Mouse (Mus musculus): ENCODE results near the gene Myo16.

Gene Myo16

DNA sequence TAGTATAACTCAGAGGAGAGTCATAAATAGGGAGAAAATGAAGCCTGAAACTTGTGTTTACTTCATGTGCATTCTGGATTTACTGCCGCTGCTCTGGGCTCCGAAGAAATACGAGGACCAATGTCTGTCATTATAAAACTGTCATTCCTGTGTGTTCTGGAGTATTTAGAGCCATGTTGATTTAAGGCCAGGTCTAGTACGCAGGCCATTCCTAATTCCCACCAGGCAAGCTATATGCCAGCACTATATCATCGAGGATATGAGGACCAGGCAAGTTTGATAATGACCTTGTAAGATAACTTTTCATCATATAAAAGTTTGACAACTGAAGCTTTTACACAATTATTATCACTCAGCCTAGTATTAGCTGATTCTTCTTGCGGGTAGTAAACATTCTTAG, 153.6 kb downstream of the Myo16 start:
- no peak for DNase-seq

DNA sequence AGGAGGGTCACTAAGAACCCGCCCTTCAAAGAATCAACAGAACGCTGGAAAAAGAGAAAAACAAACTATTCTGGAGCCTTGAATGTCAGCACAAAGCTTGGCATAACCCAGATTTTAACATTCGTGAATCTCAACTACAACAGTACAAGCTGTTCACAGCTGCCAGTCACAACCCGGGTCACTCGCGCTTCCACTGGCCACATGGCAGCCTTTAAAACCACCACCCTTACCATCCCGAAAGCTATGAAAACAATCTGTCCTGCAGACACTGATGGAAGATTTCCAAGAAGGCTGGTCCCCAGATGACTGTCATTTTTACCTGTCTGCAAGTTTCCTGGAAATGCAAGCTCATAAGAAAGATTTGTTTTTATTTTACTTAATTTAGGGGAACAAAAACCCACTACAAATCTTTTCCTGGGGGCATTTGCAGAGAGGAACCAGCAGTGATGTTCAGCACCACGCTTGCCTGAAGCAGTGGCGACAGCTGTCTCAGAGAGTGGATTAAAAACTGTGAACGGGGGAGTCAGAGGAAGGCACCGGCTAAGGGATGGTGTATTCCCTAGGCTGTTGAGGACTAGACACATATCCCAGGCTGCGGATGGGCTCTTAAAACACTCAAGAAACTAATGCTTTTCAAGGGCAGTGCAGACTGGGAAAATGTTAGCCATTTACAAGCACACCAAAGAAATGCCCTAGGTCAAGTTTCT, 154.2 kb downstream of the Myo16 start:
- peak; percentile 16 for DNase-seq

DNA sequence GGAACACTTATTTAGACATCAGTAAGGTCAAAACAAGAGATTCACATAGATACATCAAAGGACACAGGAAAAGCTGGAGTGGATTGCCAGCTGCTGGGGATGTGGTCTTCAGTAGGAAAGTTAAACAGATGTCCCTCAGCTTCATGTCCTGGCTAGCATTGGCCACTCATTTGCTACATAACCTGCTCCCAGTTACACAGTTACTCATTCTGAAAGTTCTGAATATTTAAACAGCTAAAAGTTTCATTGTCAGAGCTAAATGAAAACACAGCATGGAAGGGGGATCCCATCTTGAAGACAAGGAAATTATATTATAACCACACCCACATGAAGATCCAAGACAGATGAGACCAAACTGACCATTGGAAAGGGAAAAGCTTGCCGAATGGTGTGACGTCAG, 156.8 kb downstream of the Myo16 start:
- no peak for DNase-seq

DNA sequence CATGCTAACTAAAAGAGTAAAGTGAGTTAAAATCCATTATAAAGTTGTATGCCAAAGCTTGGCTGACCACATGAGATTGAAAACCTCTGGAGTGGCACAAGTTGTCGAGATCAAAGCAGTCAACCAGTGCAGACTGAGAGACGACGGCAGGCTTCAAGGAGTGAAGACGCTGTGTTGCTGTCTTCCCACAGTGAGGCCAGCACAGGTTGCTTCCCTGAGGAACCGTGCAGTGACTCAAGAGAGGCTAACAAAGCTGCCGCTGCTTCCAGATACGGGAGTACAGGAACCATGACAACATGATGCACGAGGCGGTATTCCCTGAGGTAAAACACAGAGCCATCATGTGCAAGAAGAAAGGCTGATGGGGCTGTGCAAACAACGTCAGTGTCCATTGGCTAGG, 158.6 kb downstream of the Myo16 start:
- no peak for DNase-seq

DNA sequence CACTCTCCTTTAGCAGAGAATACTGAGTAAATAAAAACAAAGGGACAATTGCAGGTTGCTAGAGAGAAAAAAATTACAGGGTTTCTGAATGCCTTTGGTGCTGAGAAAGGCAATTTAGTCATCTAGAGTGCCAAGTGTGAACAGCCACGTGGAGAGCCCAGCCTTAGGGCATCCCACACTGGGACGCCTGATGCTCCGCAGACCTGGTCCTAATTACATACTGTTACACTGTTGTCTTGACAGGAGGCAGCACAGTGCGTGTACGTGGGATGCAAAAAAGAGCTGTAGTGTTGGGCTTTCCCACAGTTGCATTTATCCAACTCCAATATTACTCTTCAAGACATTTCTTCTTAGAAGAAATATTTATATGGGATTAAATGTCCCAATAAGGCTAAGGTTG, 162.5 kb downstream of the Myo16 start:
- no peak for DNase-seq

DNA sequence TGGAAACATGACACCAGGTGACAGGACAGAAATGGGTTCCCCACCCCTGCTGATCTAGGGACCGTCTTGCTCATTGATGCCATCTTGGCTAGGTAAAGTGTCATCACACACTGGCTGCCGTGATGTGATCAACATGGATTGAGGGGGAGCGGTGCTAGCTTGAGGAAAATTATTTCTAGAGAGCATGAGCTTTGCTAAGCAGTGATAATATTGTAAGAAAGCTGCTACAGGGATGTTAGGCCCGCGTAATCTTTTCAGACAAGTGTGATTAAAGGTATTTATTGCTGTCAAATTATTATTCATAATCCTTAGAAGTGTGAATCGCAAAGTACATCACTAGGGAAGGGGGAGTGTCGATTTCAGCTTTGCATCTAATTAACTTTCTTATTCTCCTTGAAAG, 164.4 kb downstream of the Myo16 start:
- DNase-seq: no peak

DNA sequence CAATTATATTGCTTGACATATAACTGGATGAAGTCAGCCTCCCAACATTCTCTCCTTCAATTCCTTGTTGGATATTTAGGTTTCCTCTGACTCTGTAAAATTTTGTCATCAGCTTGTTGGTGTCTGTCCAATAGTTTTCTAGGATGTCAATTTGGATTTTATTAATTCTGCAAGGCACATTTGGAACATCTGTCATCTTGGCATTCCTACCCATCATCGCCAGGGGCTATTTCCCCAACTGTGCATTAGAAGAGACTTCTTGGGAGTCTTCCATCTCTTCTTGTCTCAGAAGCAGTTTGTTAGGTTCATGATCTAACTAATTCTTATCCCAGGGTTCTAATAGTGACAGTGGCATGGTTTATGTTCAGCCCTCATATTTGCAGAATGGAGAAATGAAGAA, 196.7 kb downstream of the Myo16 start:
- DNase-seq: no peak

DNA sequence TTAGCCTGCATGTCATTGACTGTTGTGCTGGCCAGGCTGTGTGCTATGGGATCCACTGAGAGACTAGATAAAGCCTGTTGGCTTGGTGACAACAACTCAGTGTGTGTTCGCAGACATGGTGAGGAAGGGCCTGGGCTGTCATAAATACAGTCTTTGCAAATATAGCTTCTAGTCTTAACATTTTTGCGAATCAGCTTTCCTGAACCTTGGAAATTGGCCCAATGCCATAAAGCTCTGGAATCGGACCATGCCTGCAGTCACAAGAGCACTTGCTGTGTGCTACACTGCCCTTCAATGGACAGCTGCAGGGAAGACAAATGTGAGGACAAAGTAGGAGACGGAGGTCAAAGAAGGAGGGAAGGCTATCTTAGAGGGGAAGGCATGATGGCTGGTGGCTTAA, 205.0 kb downstream of the Myo16 start:
- DNase-seq: no peak

DNA sequence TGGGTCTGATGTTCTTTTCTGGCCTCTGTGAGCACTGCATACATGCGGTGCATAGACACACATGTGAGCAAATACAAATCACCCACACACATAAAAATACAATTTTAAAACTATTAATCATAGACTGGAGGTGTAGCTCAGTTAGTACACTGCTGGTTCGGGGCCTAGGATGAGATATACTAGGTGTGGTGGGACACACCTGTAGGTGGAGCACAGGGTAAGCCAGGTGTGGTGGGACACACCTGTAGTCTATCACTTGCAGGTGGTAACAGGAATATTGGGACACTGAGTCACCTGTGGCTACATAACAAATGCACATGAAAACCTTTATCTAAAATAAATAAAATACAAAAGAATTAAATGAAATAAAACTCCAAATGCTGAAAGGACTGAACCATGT, 209.2 kb downstream of the Myo16 start:
- no peak for DNase-seq

DNA sequence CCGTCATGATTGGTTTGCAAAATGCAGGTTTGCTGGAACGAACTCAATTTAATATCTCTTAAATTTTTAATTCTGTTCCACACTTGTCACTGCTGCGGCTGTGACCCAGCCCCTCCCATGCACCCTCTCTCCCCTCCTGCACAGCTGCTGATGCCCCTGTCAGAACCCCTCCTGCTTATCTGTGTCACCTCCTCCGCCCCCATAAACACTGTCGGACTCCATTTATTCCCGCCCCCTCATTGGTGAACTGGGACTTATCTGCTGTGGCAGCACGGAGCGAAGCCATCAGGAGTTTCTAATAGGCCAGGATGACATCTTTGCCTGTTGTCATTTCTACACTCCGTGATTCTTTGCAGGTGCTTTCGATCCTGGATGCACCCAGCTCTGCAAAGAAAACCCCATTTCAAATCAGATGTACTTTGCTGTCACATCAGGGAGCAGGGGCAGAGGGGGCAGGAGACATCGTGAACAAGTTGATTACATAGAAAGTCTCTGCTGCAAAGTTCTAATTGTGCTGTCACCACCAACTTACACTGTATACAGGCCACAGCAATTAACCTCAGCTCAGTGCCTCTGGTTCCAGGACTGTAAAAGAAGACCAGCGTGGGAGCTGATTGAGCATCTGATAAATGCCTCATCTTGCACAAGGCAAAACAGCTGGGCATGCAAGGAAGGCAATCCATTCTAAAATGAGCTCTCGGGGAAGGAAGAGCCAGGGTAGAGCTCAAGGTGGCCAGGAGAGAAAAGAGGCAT, 210.1 kb downstream of the Myo16 start:
- DNase-seq: no peak

DNA sequence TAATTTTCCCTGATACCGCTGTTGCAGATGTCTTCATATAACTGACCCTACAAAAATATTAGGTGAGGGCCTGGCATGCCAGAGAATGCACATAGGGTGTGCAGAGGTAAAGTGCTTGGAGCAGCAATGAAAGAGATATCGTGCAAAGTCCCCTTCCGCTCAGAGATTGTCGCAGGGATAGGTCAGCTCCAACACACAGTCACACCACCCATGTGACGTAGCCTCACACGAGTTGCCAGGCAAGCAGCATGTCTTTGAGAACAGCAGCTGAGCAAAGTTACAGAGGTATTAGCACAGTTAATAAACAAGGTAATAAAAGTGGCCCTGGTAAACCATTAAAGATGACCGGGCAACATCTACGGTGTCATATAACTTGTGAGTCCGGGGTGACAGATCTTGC, 212.4 kb downstream of the Myo16 start:
- DNase-seq: no peak

DNA sequence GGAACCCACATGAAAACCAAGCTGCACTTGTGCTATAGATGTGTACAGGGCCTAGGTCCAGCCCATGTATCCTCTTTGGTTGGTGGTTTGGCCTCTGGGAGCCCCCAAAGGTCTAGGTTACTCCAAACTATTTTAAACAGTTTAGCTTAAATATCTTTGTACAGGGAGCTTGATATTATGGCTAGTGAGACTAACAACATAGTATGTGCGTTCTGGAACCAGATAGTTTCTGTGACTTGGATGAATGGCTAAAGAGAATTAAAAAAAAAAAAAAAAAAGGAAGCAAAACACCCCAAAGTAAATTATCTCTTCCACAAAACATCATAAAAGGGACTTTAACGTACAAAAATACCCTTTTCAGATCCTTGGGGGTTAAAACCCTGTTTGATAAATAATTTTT, 218.9 kb downstream of the Myo16 start:
- DNase-seq: no peak

DNA sequence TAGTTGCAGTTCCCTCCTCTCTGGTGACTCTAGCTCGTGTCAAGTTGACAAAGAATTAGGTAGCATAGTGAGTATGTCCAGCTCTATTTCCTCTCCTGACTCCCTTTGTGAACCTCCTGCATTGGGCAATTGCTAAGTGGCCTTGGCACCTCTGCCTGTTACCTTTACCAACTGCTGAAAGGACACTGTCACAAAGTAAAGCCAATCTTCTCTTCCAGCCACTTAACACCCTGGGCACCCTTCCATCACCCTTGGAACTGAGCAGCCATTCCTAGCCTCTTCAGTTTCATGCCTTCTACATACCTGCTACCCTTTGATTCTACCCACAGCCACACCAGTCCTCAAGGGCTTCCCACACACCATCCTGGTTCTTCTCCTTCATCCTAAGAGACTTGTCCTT, 233.4 kb downstream of the Myo16 start:
- no peak for DNase-seq

DNA sequence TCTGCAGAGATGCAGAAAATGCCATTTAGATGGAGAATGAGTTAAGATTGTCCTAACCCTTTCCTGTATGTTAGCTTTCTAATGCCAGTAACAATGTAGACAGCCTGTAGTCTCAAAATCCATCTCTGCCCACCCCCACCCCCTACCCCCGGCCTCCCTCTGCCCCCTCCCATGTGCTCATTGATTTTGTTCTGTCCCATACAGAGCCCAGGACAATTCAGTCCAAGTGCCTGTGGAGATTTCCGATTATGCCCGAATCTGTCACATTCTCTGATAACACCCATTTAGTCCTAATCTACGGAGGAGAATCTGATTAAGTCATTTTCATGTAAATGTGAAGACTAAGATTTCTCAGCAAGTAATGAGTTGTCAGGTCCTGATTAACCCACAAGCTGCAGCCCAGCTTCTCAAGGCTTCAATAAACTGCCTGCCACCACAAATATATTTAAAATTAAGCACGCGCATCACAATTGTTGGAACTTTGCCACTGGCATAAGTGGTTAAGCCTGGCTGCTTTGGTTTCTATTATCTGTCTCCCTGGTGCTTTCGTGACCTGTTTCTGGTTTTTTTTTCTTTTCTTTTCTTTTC, 237.5 kb downstream of the Myo16 start:
- no peak for DNase-seq

DNA sequence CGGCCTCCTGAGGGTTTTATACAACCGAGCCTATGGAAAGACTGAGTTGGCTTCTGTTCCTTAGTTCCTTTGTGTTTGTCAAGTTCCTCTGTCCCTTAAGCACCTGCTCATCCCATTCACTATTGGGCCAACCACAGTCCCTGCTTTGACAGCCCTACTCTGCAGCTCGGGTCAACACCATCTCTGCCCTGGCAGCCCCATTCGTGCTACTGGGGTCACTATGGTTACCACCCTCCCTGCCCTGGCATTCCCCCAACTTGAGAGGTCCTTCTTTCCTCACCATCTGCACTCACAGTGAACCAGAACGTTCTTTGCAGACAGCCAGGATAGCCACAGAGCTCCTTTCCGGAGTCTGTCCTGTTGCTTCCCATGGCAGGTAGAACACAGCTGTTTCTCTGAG, 238.2 kb downstream of the Myo16 start:
- no peak for DNase-seq

DNA sequence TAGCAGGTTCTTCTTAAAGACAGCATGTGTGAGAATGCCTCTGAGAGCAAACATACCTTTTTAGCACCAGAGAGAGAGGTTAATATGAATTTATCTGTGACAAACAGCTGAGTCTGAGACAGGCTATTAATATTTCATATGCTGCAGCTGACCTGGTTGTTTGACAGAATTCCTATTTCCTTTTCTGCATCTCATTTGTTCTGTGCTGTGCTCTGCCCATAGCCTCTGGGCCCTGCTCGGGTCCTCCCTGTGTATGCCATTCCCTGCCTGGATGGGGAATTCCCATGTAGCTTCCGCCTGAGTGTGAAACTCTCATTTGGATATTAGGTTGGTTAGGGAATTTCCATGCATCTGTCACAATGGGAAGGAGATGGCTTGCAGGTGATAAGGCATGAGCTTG, 240.8 kb downstream of the Myo16 start:
- DNase-seq: no peak

DNA sequence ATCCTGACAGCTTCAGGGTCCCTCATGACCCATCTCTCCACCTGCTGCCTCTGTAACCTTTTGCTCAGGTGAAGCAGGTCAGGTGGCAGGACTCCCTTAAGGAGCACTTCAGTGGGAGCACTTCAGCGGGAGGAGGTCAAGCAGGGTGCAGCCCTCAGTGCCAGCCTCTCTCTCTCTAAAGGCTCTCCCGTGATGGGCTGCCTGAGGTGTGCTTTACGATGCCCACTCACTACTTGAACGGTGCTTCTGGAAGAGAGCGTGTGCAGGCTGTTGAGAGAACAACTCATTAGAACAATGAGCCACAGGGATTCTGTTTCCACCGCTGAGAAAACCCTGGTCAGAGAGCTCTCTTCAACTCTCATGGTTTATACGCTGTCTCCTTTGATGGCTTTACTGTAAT, 241.4 kb downstream of the Myo16 start:
- DNase-seq: no peak

DNA sequence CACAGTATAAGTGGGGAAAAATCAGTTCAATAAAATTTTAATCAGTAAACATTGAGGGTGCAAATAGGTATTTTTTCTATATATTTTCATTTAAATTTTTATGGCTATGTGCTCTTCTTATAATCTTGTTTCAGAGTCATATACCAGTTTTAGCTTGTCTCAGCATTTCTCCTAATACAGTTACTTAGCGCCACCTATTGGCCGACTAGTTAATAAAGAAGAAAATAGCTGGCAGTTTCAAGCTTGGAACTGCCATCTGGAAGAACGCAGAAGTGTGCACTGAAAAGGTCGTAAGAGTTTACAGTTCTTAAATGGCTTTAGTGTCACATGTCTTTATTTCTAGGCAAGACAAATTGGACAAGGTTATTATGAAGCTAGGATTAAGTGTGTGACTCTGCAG, 248.9 kb downstream of the Myo16 start:
- peak; percentile 26 for DNase-seq

DNA sequence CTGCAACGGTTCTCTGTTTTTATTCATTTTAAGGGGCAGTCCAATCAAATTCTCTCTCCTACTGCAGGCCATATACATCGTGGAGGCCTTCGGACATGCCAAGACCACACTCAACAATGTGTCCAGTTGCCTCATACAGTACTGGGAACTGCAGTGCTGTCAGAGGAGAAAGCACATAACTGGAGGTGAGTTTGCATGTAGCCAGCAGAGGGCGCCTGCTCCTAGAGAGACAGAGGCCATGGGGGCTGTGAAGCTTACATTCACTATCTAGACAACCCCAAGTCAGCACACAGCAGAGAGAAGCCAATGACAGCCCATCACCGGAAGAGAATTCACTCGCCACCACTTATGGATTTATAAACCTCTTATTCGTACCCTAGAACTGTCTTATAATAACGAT, 251.8 kb downstream of the Myo16 start:
- DNase-seq: peak; percentile 71

DNA sequence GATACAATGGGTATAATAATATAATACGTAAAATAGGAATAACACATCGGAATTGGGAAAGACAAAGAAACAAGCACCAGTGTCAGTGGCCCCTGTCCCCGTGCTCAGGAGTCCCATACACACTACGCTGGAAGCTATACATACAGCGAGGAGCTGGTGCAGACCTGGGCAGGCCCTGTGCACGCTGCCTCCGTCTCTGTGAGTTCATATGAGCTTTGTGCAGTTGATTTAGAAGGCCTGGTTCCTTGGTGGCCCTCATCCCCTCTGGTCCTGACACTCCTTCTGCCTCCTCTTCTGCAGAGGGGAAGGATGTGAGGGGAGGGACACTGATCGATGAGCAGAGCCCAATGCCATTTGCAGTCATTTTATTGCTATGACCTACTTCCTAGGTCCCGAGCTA, 255.3 kb downstream of the Myo16 start:
- no peak for DNase-seq

DNA sequence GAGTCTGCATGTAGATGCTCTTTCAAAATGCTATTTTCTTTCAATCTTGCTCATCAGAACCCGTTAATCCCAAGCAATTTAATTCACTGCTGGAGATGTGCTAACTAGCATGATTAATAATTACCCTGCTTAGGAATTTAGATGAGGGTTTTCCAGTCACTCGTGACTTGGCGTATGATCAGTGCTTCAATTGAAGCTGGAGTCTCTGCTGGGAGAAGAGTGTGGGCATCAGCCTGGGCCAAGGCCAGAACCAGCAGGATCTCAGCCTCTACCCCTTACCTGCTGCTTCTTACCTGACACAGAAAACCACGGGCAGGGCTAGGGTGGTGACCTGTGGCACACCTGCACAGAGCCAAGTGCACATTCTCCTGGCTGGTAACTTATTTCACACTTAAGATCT, 257.8 kb downstream of the Myo16 start:
- DNase-seq: no peak

DNA sequence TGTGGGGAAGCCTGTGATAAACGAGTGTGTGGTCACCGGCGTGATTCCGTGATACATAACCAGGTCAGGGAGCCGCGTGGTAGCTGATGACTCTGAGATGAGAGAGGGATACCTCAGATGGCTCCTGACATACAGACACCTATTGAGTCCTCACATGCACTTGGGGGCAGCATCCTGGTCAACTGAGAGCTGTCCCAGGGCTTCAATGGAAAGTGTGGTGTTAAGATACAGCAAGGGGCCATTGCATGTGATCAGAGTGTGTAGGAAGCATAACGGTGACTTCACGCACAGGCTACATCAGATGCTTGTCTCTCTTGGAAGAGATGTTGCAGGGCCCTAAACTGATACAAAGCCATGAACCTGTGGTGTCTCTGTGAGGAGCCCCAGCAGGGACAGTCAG, 260.2 kb downstream of the Myo16 start:
- no peak for DNase-seq

DNA sequence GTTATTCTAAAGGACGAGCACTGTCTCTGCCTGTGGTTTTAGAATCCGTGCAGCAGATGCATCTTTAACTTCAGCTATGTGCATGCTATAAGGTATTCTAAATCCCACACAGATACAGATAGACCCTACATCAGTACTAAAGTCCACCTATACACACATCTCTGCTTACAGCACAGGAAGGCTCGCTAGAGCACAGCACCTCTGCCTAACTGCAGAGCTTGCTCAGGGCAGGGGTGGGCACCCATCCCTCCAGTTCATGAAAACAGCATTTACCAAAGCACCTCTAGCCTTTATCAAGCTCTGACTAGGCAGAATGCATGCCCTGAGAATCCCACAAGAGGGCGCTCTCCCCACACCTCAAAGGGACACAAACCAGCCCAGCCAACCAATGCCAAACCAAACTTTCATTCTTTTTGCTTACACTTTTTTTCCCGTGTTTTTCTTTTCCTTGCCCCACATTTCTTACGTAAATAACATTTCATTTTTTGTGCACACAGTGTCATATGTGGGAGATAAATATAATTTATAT, 261.0 kb downstream of the Myo16 start:
- peak; percentile 85 for DNase-seq

DNA sequence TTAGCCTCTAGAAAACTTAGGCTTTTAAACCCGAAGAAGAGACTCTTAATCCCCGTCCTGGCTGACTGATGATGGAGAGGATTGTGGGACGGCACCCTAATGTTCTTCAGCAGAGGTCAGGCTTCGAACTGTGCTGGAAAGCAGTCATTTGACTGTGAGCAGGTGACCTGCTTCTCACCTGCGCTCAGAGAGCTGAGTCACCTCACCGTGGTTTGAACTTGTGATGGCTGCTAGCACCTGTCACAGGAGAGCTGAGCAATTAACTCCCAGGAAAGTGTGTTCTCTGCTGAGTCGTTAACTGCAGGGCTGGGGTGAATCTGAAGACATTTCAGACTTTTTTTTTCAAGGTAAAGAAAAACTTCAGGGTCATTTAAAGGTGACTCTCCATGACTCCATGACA, 261.6 kb downstream of the Myo16 start:
- DNase-seq: no peak

Measured in right cerebral cortex, postnatal 14 days (tissue).